Mouse (Mus musculus) cerebellum, adult 11-12 months (tissue): ENCODE results near the gene Iqsec3.
"Not testable (repeated sequence)": the region's sequence is repeated elsewhere in the genome, so short reads cannot be mapped to it uniquely, and the experiment has no call there.

Source experiments
- DNase-seq: peaks from one replicate; pipeline ENCODE4 v3.0.0; 2022

Gene Iqsec3

DNA sequence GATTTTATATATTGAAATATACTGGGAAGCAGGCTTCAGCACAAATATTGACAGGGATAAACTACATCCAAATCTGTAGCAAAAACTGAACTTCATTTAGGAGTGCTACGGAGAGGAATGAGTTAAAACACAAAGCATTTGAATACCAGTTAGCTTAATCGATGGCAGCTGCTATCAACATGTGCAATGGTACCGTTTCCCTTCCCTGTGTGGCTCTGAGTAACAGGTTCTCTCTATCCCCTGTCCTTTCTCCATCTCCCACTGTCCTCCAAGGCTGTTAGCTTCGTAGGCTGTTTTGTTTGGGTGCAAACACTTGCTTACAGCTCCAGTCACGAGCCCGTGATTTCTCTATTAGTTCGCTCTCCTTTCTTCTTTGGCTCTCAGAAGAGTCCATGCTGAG, 19.7 kb downstream of the Iqsec3 start:
- no peak for DNase-seq

DNA sequence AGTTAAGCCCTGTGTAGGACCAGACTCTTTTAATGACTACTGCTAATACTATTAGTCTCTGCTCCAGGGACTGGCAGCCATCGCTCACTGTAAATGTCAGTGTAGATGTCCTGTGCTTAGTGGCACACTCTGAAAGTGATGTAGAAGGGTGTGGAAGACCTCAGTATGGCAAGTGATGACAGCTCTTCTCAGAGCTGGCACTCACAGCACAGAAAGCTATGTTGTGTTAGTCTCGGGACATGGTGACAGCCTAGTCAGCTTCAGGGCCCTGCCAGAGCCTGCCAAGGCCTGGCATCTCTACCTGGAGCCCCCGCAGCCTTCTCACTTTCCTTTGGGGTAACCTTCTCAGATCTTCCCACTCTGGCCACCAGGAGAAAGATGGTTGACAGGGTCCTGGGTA, 21.8 kb downstream of the Iqsec3 start:
- DNase-seq: no peak

DNA sequence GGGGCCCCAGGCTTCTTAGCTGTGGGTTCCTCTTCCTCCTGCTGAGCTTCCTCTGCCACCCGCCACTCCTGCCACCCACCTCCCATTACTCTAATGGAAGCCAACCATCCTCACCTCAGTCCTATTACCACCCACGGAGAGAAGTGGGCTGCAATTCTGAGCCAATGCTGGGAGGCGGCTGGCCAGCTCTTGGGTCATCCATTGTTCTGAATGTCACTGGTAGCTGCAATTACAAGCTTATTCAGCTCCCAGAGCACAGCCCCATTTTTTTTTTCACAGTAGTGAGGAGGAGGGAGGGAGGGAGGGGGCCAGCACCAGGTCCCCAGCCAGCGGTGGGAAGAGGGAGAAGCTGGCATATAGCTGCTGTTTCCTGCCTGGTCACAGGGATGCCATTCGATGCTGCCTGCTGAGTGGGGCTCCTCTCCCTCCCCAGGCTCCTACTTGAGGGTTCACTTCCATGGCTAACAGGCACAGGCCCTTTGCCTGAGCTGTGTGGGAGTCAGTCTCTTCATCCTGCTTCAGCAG, 32.7 kb downstream of the Iqsec3 start:
- DNase-seq: no peak

DNA sequence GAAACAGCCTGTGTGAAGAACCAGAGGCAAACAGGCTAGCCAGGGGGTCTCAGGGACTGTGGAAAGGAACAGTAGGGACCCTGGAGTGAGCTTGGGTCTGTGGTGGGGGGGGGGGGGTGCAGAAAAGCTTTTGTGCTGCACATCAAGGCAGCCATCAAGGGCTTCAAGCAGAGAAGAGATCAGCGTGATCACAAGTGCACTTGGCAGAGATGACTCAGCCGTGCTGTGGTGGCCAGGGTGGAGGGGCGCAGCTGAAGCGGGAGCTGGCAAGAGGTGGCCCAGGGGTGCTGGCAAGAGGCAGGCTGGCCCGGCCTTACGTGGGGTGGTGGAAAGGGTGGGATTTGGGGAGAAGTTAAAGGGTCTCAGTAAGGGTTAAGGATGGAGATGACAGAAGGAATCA, 48.6 kb downstream of the Iqsec3 start:
- no peak for DNase-seq

DNA sequence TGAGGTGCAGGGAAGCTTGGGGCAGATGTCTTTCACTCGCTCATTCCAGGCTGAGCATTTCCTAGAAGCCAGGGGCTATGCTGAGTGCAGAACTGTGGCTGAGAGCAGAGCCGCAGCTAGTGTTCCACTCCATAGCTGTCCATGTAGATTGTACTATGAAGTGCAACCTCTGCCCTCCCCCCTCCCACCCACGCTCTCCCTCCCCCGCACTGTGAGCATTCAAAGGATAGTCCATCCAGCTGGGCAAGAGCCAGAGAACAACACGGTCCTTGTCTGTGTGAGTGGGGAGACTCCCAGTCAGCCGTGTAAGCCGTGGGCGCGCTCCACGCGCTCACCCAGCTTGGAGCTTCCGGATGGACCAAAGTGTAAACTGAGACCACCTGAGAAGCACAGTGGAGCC, 49.1 kb downstream of the Iqsec3 start:
- DNase-seq: no peak

DNA sequence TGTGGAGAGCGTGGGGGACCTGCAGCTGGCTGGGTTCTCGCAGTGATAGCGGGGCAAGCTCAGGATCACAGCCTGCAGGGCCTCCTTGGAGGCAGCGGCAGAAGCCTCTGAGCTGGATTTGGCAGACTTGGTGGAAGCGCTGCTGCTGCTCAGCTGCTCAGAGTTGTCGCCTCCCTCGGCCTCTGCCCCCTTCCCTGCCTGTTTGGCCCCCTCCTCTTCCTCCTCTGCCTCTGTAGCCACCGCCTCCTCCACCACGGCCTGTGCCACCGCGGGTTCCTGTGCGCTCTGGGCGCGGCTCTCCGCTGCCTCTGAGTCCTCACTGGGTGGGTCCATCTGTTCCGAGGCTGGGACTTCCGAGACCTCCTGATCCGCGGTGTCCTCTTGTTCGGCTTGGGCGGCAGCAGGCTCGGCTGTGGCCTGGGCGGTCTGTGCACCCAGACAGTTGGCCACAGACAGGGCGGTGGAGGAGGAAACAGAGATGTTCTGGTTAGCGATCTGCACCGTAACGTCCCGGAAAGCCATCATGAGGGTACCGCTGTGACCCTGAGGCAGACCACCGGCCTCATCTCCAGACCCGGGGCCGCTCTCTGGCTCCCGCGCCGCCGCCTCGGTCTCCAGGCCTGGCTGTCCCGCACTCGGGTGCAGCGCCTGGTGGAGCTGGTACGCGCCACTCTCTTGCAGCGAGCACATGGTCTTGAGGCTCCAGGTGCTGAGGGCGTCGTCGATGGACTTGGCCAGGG, 60.8 kb downstream of the Iqsec3 start:
- DNase-seq: no peak

DNA sequence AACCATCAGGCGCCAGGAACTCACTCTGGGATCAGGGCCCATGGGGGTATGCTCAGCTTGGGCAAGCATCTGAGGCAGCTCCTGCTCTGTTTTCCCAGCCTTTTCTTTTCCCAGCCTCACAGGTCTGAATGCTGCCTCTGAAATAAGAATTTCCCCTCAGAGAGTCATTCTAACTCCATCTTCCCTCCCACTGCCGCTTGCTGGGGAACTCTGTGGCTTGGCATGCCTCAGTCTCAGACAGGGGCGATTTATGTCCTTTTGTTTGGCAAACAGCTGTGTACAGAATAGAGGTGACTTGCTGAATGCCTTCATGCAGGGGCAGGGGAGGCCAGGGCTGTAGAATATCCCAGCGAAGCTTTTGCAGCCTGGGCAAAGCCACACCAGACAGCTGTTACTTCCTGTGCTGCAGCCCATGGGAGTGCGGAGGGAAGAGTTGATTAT, 65.9 kb downstream of the Iqsec3 start:
- DNase-seq: no peak

DNA sequence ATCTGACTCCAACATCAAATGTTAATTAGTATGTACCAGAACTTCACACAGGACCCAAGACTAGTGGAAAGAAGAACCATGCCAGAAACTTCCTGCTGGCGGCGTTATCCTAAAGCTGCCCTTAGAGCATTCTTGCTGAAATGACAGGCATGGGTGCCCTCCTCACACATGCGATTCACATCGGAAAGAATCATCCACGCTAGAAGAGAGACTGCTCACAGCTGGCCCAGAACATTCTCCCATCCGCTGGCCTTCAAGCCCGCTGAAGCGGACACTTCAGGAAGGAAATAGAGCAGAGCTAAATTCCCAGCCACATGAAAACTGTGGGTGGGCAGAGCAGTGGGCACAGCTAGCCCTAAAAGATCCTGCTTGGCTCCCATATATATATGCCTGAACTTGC, 68.2 kb downstream of the Iqsec3 start:
- no peak for DNase-seq

DNA sequence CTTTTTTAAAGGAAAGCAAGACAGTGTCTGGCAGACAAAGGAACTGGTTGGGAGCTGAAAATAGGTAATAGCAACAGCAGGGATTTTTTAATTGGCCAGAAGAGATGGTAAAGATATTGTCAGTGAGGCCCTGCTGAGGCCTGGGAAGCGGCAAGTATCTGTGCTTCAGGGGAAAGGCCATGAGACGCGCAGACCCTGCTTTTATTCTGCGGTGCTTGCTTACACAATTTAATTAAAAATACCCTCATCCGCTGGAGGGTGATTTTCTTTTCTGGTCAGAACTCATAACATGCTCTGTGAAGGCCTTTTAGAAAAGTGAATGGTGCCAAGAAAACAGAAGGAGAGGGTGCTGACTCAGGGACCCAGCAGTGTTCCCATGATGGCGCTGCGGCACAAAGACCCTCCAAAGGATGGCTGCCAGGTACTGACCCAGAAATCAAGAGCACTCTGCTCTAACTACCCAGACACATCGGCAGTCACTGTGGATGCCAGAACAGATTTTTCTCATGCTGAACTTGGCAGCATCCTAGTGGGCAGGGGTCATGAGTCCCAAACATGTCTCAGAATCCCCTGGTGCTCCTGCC, 70.7 kb downstream of the Iqsec3 start:
- no peak for DNase-seq

DNA sequence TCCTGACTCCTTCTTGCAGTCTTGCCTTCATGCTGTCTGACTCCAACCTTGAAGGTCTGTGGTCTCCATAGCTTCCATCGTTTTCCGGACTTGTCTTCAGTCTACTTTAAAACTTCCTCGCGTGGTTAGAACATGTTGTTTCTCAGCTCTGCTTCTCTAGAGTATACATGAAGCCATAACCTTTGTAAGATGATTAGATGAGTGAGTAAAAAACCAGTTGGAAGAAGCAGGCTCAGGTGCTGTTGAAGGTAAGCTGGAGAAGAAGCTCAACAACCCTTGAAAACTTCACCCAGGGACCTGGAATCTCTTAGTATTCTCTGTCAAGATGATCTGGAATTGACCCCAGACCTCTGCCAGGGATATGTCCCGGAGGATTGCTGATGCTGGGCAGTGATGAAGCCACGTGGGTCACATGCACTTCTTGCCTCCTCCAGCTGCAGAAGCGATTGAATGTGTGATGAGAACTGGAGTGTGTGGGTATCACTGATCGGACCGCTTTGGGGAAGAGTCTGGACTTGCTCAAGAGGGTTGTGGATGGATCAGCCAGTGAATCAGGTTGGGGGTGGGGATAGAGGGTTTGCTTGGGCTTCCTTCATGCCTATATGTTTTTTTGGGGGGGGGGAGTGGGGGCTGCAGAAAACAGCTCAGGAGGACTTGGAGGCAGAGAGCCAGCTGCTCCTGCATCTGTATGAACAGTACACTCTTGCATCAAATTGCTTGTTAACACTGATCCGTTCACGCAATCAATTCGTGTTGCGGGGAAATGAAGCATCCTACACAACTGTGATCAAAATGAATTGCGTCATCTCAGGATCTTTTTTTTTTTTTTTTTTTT, 71.4 kb downstream of the Iqsec3 start:
- DNase-seq: no peak

DNA sequence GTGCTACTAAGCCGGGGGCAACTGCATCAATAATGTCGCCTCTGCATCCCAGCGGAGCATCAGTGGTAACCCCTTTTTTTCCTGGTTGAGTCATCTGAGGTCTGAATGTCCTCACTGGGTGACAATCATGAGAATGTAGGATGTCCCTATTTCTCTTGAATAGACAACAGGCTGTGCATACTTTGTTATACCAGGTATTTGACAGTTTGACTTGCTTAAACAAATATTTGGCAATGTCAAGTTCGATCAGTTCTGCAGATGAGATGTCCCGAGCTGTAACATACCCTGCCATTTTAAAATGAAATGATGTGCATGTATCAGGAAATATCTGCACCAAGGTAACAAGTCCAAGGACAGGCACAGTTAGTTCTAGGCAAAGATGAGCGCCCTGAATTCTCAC, 72.3 kb downstream of the Iqsec3 start:
- no peak for DNase-seq

DNA sequence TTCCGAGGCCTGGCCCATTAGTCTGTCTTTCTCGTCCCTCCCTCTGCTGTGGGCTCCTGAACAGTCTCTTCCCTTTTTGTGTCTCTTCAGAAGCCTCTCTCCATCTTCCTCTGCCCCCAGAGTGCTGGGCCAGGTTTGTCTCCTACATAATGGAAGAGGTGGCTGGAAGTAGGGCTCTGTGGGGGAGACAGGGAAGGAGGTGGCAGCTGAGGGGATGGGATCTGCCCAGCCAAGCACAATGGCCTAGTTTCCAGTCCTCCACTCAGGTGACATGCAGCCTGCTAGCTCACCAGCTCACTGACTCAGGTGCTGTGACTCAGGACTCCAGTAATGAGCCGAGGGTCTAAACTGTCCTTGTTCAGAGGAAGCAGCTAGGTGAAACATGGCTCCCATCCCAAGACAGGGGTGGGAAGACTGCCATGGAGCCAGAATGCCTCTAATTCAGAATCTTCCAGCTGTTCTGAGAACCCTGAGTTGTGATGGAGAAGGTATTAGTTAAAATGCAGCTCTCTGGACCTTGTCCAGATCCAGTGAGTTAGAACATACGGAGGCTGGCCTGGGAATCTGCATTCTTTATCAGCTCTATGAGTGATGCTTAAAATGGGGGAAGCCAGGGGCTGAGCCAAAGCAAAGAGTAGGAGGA, 80.7 kb downstream of the Iqsec3 start:
- no peak for DNase-seq

DNA sequence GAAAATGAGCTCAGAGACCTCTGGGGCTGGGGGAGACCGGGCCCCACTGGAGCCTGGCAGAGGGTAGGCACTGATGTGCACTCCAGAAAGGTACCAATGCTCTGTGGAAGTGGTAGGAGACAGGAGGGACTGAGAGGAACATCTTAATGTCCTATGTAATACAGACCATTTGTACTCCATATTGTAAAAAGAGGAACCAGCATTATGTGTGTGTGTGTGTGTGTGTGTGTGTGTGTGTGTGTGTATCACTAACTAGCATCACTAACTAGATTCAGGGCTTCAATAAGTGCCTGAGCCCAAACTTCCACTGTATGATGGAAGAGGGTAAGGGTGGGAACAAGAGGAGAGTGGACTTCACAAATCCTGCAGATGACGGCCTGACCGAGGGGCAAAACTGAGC, 88.1 kb downstream of the Iqsec3 start:
- DNase-seq: no peak

DNA sequence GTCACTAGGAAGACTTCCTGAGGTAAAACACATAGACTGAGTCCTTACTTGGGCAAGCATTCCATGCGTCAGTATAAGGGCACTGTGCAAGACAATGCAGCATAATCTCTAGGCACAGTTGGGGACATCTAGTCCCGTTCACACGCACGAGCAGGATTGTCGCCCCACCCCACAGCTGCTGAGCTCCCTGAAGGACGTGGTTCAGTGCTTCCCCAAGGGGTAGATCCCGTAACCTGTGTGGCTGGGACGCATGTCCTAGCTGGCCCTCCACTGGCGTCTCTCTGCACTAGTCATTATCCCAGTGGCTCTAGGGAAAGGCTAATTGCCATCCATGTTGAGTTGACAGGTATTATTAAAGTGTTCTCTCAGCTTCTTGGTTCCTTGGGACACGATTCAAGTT, 91.4 kb downstream of the Iqsec3 start:
- no peak for DNase-seq

DNA sequence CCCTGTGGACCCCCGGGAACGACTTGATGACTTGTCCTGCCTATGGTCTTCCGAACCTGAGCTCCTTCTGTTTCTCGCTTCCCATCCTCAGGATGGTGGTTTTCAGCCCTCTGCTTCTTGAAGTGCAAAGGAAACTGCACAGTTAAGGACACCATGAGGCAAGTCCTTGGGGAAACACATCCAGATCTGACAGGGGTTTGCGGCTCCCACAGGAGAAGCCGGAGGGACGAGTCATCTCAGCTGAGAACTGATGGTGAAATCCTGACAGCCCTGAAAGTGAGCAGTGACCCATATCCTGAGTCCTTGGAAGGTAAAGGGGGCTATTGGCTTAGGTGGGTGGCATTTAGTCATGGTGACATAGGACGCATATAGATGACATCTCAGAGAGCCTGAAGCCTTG, 92.9 kb downstream of the Iqsec3 start:
- DNase-seq: no peak

DNA sequence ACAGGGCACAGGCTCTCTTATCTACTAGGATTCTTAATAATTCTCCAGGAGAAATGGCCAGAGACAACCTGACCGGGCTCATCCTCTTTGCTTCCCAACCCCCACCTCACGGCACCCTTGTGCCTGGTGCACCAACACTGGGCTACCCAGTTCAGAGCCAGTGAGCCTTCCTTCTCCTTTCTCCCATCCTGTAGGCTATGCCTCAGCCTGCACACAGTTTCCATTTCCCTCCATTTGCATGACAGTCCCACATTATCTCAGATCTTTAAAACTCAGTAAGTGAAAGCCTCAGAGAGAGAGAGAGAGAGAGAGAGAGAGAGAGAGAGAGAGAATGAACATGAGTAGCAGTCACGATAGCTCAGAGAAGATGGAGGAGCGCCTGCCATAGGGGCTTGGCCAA, 95.2 kb downstream of the Iqsec3 start:
- no peak for DNase-seq

DNA sequence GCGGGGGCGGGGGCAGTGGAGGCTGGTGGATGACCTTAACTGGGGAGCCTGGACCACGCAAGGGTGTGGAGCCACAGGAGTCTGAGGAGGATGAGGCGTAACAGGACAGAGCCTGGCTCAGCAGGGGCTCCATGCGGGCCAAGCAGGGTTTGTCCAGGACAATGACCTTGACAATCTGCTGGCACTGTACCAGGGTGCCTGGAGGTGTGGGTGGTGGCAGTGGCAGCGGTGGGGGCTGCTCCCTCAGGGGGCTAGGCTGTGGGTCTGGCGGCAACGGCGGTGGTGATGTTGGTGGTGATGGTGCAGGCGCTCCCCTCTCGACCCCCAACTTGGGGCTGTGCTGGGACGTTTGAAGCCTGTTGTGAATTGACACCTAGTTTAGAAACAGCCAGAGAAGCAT, 97.3 kb downstream of the Iqsec3 start:
- DNase-seq: no peak

DNA sequence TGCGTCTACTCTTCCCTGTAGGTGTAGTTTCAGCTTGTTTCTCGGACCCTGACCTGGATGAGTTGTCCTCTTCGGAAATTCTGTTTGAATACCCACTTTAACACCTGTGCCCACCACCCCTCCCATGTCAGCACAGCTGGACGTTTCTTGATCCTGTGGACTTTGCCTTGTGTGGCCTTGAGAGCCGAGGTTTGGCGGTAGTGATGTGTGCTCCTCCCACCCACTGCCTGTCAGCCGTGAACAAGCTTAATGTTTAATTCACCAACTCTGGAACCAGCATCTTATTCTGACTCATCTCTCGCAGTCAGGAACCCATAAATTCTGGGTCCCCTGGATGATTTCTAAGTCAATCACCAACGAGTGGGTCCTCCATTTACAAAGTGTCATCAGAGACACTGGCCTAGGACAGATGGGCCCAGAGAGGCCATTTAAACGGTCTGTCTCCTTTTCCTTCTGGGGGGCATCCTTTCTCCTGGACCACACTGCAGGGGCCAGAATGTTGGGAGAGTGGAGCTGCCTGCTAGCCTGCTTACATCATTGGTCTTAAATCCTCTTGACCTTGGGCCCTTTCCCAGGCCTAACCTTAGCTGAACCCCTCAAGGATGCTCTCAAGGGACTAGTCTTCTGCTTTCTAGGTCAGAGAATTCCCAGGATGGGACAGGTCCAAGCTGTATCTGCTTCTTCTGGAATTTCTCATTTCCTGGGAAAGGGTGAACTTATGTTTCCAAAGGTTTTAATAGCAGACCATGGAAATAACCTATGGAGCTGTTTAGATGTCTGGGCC, 102.1 kb downstream of the Iqsec3 start:
- DNase-seq: no peak

DNA sequence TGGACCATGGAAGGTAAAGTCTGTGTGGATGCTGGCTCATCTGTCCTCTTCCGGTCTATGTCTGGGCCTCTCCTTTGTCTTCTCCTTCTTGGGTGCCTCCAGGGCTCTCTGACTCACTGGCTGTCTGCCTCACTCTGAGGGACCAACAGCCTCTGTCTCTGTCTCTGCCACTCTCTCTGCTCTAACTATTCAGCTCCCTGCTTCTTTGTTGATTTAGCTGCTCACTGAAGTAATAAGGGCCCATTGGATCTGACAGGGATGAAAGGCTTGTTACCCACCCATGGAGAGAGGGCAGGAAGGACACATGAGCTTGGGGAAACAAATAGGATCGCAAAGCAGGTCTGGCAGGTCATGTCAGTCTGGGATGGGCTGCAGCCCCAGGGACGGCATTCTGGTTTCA, 106.4 kb downstream of the Iqsec3 start:
- no peak for DNase-seq

DNA sequence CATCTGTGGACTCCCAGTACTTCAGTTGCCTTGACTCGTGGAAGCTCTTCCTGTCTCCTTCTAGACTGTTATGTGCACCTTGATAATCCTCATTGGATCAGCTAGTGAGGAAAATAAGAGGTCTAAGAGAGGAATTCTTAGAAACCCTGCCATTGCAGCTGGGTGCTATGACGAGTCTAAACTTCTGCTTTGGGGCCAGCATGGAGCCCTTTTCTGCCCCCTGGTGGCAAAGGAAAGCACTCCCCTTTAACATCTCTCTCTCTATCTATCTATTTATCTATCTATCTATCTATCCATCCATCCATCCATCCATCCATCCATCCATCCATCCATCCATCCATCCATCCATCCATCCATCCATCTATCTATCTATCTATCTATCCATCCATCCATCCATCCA, 106.9 kb downstream of the Iqsec3 start:
- not testable (repeated sequence) for DNase-seq

DNA sequence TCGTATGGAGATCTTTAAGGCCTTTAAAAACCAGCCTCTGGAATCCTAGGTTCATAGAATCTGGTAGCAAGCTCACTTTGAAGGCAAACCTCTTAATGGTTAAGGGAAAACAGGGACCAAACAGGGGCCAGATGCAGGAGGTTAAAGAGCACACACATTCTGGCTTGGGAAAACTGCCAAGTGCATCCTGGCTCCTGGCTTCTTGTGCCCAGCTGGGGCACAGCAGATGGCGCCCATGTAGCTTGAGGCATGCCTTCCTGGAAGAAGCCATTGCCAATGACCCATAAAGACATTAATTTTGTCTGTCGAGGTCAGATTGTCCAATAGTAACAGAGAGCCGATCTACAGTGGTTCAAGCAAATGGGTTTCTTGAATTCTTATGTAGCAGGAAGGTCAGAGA, 109.5 kb downstream of the Iqsec3 start:
- no peak for DNase-seq

DNA sequence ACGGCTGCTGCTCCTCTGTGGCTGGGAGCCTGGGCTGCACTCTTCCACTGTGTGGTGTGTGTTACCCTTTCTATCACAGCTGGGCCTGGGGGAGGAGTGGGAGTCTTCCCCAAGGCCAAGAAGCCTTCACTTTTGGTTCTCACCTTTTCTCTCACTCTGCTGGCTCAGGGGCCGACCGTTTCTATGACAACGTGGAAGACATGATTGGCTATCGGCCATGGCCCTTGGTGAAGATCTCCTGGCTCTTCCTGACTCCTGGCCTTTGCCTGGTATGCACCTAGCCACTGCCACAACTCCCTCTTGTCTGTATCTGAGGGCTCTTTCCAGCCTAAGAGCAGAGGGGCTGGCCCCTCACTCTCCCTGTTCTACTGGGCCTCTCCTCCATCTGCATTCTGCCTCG, 110.4 kb downstream of the Iqsec3 start:
- DNase-seq: no peak

DNA sequence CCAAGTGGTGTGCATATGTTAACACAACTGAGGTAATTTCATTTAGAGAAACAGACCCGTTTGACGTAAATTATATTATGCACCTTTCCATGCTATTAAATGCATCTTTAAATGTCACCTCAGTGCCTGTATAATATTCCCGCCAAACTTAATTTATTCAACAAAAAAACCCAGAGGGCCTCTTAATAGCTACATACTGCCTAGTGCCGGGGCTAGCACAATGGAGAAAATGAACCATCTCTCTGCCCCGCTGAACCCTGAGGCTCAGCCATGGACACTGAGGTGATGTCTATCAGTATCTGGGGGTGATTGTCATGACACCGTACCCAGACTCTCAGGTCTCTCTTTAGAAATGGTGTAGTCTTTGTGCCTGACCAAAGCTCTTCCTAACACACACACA, 116.2 kb downstream of the Iqsec3 start:
- no peak for DNase-seq
